9 mouse cellular contexts compared by ENCODE assay signal in the genomic region with DNA sequence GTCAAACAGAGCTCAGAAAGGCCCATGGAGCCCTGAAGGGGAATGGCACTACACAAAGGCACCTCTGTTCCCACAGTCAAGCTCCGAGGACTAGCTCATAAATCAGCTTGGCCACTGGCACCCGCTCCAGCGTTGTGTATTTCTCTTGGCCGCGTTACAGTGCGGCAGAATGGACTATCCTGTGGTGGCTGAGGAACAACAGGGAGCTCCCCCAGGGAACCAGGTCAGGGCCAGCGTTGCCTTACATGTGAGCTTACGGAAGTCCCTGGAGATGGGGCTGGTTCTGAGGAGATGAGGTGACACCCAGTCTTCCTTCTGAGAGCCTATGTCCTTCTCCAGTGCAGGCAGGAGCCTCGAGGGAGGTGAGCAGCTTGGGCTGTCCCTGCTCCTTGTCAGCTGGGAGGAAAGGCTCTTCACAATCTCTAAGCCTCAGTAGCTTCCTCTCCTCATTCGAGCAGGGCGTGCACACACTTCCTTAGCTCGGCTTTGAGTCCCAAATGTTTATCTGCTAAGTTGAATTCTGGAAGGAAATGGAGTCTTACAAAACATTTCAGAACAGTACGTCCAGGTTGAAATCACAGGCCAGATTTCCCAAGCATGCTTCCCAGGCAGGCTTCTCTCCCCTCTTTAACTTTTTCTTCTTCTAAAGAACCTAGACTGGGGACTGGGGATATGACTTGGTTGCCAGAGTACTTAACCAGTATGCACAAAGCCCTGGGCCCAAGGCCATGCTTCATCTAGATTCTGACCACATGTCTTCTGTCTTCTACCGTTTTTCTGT. TPM values are rescaled to one million over a fixed set of nuclear protein-coding genes. Genes with fewer than 3 reads are reported as not detected.
DNase-seq lines count a peak whose midpoint lies in the region; ATAC-seq and TF ChIP-seq lines count a peak whose summit lies in the region.
"Had no signal": no experiment of that assay in that cellular context is flagged by ENCODE, and none has a peak within 500 bp of the region (broad histone marks: within the 10 kb centered on the region; RNA-seq: fewer than 3 reads in every experiment).

No protein-coding gene starts in this region.

- no peak for TF ChIP-seq CTCF in small intestine, adult 2 months (IDR thresholded peaks at IDR 0.05; ENCODE audit: extremely low read depth, insufficient read length, insufficient replicate concordance, low read depth, low read length)

- no peak overlapping the region; the same call in 1 of the 2 replicates for H3K4me2 ChIP-seq in heart, embryonic 16.5 days (ENCODE audit: low read depth, low read length)
- H3K4me2 ChIP-seq: liver, embryonic 13.5 days had no signal

- peaks cover 13% of the 10 kb centered on the region; the same call in 1 of the 2 replicates for H3K4me1 ChIP-seq in heart, embryonic 16.5 days (ENCODE audit: control insufficient read depth, insufficient read depth, low read length)
- no peaks in the 10 kb centered on the region for H3K4me1 ChIP-seq in small intestine, adult 2 months (ENCODE audit: control insufficient read depth, insufficient read depth, insufficient read length, low read length)

- 46% methylated on average over 14 of the region's 14 CpGs for WGBS in heart, embryonic 16.5 days
- WGBS in small intestine, adult 2 months, result 20% methylated on average over 14 of the region's 14 CpGs

- H3K9me3 ChIP-seq in heart, embryonic 16.5 days (replicated peaks; ENCODE audit: control insufficient read depth, low read length), result no peaks in the 10 kb centered on the region
- H3K9me3 ChIP-seq: liver, embryonic 13.5 days had no signal

- no peak overlapping the region for H3K9ac ChIP-seq in heart, embryonic 16.5 days (ENCODE audit: low read length)
- H3K9ac ChIP-seq: liver, embryonic 13.5 days had no signal

- ATAC-seq in heart, embryonic 16.5 days (replicated peaks; ENCODE audit: extremely low read depth, insufficient read depth, low FRiP score), result peak; percentile 71

- peak; percentile 63 for DNase-seq in urinary bladder, postnatal 14 days (ENCODE audit: low spot score)
- no peak for DNase-seq in urinary bladder, adult 2 months (ENCODE audit: low spot score)
- peak; percentile 80 for DNase-seq in fibroblast of lung, adult 2 months (ENCODE audit: low read depth)
- peak; percentile 83 to 86 for DNase-seq in layer of hippocampus, adult 8-10 months (ENCODE audit: low spot score in 2 of 2)
- peak; percentile 61 to 76 for DNase-seq in lung, postnatal 4 days
- no peak for DNase-seq in thymus, postnatal 36 days
- DNase-seq: liver, embryonic 13.5 days had no signal

- peak overlapping the region; percentile 74 for H3K27ac ChIP-seq in heart, embryonic 16.5 days (ENCODE audit: low read length)
- peak overlapping the region; percentile 33 for H3K27ac ChIP-seq in small intestine, adult 2 months (ENCODE audit: insufficient read depth, low read depth, low read length)
- H3K27ac ChIP-seq: liver, embryonic 13.5 days had no signal

- no peak overlapping the region for H3K4me3 ChIP-seq in heart, embryonic 16.5 days (ENCODE audit: low read length)
- no peak overlapping the region for H3K4me3 ChIP-seq in small intestine, adult 2 months (ENCODE audit: low read depth, low read length)
- H3K4me3 ChIP-seq: liver, embryonic 13.5 days had no signal

- H3K27me3 ChIP-seq in heart, embryonic 16.5 days (ENCODE audit: control insufficient read depth, insufficient read depth, low read length), result no peaks in the 10 kb centered on the region
- H3K27me3 ChIP-seq in small intestine, adult 2 months (ENCODE audit: control insufficient read depth, insufficient read depth, low read length), result no peaks in the 10 kb centered on the region
- H3K27me3 ChIP-seq: liver, embryonic 13.5 days had no signal

- no peaks in the 10 kb centered on the region for H3K36me3 ChIP-seq in heart, embryonic 16.5 days (ENCODE audit: control insufficient read depth, insufficient read depth)
- no peaks in the 10 kb centered on the region for H3K36me3 ChIP-seq in small intestine, adult 2 months (ENCODE audit: control insufficient read depth, insufficient read depth, low read length)
- H3K36me3 ChIP-seq: liver, embryonic 13.5 days had no signal

- TF ChIP-seq POLR2A in small intestine, adult 2 months (IDR thresholded peaks at IDR 0.05; ENCODE audit: low read depth, low read length), result no peak

RNA-seq across cellular contexts. Expression of a gene that starts 59.3 kb away (rescaled TPM):
- polyA plus RNA-seq in urinary bladder, adult 2 months (2012; rRNA removed), result 2.0 and 3.6 TPM in 2 replicates
- polyA plus RNA-seq in heart, embryonic 16.5 days (2015; fragmentation: Nextera tagmentation; extraction: Ambion mirVana), result 0.17 and 0.24 TPM in 2 replicates
- 10 to 100 TPM; 45.8 to 63.9 (median 55.6) TPM for total RNA-seq in layer of hippocampus, adult 8-10 months (2022)
- 1.0 and 1.7 TPM in 2 replicates for polyA plus RNA-seq in small intestine, adult 2 months (2012; rRNA removed)

Comparison
In these comparisons a context has a peak if more than half of its experiments do, and no peak if none do; other contexts are left out.
1. DNase-seq: peak in urinary bladder, postnatal 14 days (single experiment), fibroblast of lung, adult 2 months (single experiment), layer of hippocampus, adult 8-10 months (2 of 2) and lung, postnatal 4 days (2 of 2); none in urinary bladder, adult 2 months (single experiment) and thymus, postnatal 36 days (0 of 2).